Mouse (Mus musculus): ENCODE measurements around the gene Smoc1. TPM values are rescaled to one million over a fixed set of nuclear protein-coding genes. Genes with fewer than 3 reads are reported as not detected.

The Smoc1 gene
- polyA plus RNA-seq, 1 experiment: 26.2 TPM

GRCm38 (mm10) chr12:81161282-81161681, 134.7 kb downstream of the Smoc1 start:
- no peak for DNase-seq (ENCODE audit: extremely low spot score in 1 of 2, low spot score in 1 of 2)

DNA sequence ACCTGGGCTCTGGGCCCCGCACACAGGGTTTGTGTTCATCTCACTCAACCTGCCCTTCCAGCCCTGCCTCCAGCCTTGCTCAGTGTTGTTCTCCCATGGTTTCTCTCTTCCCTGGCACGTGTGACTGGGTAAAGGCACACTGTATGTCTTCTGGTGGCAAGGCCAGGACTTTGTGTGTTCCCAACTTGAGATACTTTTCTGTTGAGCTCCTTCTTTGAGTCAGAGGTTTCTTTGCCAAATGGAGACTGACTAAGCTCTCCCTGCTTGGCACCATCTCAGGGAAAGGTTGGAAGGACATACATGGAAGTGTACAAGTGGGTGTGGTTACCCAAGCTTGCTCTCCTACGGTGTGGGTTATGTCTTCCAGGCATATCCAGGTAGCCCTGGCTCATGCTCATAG, 136.5 kb downstream of the Smoc1 start:
- DNase-seq (ENCODE audit: extremely low spot score in 1 of 2, low spot score in 1 of 2): no peak

DNA sequence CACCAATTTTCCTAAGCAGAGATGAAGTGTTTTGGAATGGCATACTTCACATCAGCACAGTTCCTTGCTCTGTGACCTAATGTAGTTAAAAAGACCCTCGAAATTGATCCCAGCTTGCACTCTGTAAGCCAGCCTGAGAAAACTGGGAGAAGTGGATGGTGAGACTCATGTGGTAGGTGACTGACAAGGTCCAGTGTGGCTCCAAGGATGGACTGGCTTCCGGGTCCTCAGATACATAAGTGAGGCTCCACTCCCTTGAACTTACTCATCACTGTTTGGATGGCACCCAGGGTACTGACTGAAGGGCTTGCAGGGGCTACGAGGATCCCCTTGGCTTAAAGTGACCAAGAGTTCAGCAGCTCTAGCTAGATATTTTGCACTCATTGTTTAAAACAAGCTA, 137.0 kb downstream of the Smoc1 start:
- no peak for DNase-seq (ENCODE audit: extremely low spot score in 1 of 2, low spot score in 1 of 2)

GRCm38 (mm10) chr12:81166092-81166491, 139.5 kb downstream of the Smoc1 start:
- DNase-seq (ENCODE audit: extremely low spot score in 1 of 2, low spot score in 1 of 2): no peak

- no peak for DNase-seq (ENCODE audit: extremely low spot score in 1 of 2, low spot score in 1 of 2)
Observed at GRCm38 (mm10) chr12:81166615-81167014, 140.0 kb downstream of the Smoc1 start.

- no peak for DNase-seq (ENCODE audit: extremely low spot score in 1 of 2, low spot score in 1 of 2)
Observed at GRCm38 (mm10) chr12:81167142-81167541, 140.5 kb downstream of the Smoc1 start.

- DNase-seq (ENCODE audit: extremely low spot score in 1 of 2, low spot score in 1 of 2): no peak
Observed at GRCm38 (mm10) chr12:81168031-81168430, 141.4 kb downstream of the Smoc1 start.

DNA sequence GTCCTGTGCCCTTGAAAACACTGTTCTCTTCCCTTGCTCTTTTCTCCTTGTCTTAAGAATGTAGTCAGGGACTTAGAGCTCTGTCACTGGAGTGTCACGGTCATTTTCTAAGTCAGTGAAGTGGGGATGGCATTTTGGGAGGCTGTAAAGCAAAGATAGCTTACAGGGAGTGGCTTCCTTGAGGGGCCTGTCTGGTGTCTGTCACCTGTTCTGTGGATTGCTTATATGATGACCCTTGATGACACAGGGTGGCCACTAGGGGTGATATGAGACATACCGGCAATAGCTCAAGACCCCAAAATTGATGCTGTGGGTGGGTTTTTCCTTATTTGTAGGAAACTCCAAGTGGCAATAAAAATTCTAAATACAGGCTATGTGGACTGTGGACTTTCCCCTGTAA, 141.9 kb downstream of the Smoc1 start:
- no peak for DNase-seq (ENCODE audit: extremely low spot score in 1 of 2, low spot score in 1 of 2)

GRCm38 (mm10) chr12:81170076-81170475, 143.5 kb downstream of the Smoc1 start:
- no peak for DNase-seq (ENCODE audit: extremely low spot score in 1 of 2, low spot score in 1 of 2)

DNA sequence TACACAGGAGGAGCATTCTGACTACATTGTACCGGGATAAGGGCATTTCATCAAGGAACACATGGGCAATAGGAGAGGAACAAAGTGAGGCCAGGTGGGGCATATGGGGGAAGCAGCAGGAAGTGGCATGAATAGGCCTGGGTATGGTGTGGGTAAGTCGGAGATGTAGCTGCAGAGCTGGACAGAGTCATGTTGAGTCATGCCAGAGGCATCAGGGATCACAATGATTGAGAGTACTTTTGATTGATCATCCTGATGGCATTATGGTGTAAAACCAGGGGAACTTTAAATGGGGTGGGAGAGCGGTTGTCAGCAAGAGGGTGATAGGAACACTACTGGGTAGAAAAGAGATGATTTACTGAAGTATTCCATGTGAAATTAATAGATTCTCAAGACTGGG, 146.4 kb downstream of the Smoc1 start:
- DNase-seq (ENCODE audit: extremely low spot score in 1 of 2, low spot score in 1 of 2): no peak

GRCm38 (mm10) chr12:81173893-81174292, 147.3 kb downstream of the Smoc1 start:
- no peak for DNase-seq (ENCODE audit: extremely low spot score in 1 of 2, low spot score in 1 of 2)

DNA sequence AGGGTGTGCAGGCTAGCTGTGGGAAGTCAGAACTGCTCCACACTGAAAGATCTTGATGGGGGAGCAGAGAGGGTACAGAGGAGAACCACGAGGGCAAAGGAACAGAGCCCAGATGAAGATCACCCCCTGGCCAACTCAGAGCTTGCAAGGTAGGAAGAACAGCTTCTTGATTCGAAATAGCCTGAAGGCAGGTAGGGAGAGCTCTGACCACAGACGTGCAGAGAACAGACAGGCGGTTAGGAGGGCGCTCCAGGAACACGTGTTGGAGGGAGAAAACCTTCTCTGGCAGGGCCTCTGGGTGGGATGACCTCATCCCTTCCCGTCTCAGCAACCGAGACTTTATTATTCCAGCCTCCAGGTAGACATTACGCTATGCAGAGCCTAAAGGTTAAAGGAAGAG, 148.6 kb downstream of the Smoc1 start:
- no peak for DNase-seq (ENCODE audit: extremely low spot score in 1 of 2, low spot score in 1 of 2)

DNA sequence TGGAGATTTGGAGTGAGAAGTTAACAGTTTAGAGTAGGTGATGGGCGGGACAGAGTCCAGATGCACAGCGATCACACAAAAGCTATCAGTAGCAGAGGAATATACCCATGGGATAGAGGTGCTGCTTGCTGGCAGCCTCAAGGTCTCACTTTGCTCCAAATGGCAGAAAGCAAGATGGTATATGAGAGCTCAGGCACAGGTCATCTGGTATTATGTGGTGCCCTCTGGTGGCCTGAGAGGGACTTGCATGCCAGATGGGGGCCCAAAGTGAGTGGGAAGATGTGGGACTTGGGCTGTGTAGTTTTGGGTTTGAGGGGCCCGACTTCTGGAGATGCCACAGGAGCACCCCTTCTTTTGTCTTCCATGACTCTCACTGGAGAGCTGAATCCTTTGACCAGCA, 155.5 kb downstream of the Smoc1 start:
- peak in 1 of 2 experiments; percentile 76 for DNase-seq (ENCODE audit: extremely low spot score in 1 of 2, low spot score in 1 of 2)

DNA sequence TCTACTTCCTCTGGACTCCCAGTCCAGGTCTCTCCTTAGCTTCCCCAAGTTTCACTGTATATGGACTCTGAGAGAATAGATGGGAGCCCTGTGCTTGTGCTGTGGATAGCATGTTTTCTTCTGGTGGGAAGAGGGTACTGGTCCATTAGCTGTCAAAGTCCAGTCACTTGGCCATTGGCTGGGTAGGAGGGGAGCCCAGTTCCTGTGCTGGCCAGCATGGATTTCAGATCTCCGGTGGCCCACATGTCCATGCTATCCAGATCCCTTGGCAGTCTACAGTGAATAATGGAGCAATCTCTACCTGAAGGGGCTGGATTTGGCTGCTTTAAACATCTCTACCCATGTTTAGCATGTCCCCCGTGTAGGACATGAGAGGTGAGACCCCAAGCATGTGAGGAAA, 158.4 kb downstream of the Smoc1 start:
- DNase-seq (ENCODE audit: extremely low spot score in 1 of 2, low spot score in 1 of 2): no peak

- peak; percentile 58 to 74 for DNase-seq (ENCODE audit: extremely low spot score in 1 of 2, low spot score in 1 of 2)
Observed at GRCm38 (mm10) chr12:81186081-81186480, 159.5 kb downstream of the Smoc1 start.

DNA sequence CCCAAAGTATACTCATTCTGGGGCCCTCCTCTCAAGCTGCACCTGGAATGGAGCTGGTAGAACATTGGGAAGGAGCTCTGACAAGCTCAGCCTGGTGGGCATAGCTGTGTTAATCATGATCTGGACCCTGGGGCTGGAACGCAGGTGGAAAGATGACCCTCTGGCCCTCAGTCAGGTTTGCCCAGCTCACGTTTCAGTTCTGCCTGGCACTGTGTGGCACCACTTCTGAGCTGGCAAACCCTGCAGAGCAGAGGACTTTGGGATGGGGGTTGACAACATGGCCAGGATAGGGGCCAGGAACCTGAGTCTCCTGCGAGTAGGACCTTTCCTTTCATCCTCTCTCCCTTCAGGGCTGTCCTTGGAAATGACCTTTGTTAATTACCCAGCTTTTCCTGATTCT, 160.1 kb downstream of the Smoc1 start:
- no peak for DNase-seq (ENCODE audit: extremely low spot score in 1 of 2, low spot score in 1 of 2)

DNA sequence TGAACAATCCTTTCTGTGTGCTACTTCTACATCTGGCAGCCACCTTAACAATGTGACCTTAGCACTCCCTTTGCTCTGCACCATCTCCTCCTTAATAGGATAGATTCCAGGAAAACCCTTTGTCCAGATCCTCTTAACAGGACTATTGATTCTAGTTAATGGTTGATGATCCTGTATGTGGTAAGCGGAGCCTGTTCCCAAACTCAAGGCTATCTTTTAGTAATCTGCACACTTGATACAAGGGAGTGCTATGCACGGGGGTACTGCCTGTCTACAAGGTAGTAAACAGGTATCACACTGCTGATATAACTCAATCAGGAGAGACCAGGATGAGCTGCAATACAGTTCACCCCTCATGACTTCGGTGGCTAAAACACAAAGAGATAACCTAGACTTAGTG, 161.8 kb downstream of the Smoc1 start:
- no peak for DNase-seq (ENCODE audit: extremely low spot score in 1 of 2, low spot score in 1 of 2)

DNA sequence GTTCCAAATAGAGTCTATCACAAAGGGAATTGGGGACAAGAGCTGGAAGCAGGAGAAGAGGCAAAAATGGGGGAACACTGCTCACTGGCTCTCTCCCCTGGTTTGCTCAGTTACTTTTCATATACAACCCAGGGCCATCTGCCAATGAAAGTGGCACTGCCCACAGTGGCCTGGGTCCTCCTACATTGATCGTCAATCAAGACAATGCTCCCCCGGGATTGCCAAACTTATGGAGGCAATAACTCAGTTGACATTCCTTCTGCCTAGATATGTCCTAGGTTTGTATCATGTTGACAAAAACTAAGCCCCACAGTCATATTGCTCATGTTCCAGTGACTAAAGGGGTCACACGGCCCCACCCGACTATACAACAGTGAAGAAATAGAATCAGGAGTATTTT, 162.4 kb downstream of the Smoc1 start:
- DNase-seq (ENCODE audit: extremely low spot score in 1 of 2, low spot score in 1 of 2): no peak

GRCm38 (mm10) chr12:81189636-81190035, 163.0 kb downstream of the Smoc1 start:
- no peak for DNase-seq (ENCODE audit: extremely low spot score in 1 of 2, low spot score in 1 of 2)

DNA sequence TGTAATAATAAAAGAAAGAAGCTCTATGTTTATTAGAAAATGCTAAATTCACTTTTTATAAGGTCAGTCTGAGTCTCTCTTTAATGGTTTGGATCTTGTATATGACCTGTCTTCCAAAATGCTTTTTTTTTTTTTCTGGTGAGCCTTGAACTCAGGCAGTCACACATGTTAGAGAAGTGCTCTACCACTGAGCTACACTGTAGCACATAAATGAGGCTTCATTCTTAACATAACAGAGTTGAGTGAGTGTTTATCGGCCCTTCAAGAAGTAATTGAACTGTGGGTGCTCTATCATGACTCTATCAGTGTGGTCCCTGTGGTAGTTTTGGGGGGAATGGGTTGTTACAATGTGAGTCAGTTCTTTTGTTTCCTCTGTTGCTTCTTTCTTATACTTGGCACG, 167.4 kb downstream of the Smoc1 start:
- DNase-seq (ENCODE audit: extremely low spot score in 1 of 2, low spot score in 1 of 2): no peak

DNA sequence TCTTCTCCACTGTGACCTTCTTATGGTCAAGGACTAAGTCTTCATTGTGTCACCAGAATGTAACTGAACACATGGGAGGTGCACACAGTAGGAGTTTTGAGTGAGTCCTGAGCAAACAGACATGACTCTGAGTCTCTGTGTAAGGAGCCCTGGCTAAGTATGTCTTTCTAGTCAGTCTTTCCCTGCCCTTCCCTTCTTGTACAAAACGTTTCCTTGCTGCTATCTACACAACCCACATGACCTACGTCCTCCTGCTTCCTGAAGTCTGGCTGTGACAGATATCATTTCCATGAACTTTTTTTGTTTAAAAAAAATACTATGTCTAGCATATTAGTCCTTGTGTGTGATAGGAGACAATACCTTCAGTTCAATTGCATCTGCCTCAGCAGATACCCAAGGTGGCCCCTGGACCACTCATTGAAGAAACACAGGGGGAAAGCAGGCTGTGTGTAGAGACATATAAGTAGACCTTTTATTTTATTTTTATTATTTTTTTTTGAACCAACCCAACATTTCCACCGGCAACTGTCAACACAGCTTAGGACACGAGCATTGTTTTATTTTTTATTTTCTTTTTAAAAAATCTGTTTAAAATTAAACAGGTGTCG, 171.0 kb downstream of the Smoc1 start:
- no peak for DNase-seq (ENCODE audit: extremely low spot score in 1 of 2, low spot score in 1 of 2)

DNA sequence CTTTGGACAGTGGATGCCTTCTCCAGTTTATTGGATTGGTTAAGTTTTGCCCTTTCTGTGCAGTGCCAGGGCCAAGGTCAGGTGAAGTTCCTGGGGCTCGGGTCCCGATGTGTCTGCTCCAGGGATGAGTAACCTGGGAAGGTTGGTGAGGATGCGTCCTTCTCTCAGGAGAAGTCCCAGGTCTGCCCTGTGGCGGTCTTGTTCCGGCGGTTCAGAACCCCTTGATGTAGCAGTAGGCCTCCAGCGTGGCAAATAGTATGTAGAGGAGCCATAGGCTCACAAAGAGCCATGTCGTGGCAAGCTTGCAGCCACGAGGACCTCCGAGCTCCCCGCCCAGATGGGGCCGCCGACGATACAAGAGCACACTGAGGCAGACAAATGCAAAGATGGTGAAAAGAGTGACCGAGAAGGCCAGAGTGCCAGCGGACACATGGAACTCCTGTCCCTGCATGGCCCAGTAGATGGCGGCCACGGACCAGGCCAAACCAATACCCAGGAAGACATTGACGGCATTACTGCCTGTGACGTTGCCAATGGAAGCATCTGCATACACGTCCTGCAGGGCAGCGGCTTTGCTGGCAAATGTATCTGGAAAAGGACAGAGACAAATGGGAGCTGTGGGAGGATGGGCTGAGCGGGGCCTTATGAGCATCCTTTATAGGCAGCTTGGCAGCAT, 172.8 kb downstream of the Smoc1 start:
- peak; percentile 67 to 86 for DNase-seq (ENCODE audit: extremely low spot score in 1 of 2, low spot score in 1 of 2)

GRCm38 (mm10) chr12:81203226-81203625, 176.6 kb downstream of the Smoc1 start:
- no peak for DNase-seq (ENCODE audit: extremely low spot score in 1 of 2, low spot score in 1 of 2)
